12 mouse cellular contexts compared by ENCODE assay signal in genomic region chr1:178798886-178799285, GRCm38 (mm10).
A peak's percentile ranks its signal among the peaks of the same experiment; 100 is the strongest.
DNase-seq lines count a peak whose midpoint lies in the region; ATAC-seq and TF ChIP-seq lines count a peak whose summit lies in the region.
"Had no signal": no experiment of that assay in that cellular context is flagged by ENCODE, and none has a peak within 500 bp of the region (broad histone marks: within the 10 kb centered on the region; RNA-seq: fewer than 3 reads in every experiment).

No protein-coding gene starts in this region.

- no peak for TF ChIP-seq CTCF in forebrain, postnatal 0 days (IDR thresholded peaks at IDR 0.05; ENCODE audit: low read depth)
- no peak for TF ChIP-seq CTCF in left cerebral cortex, adult 2 months (IDR thresholded peaks at IDR 0.05)

- no peak for DNase-seq in forebrain, postnatal 0 days
- DNase-seq in forebrain, embryonic 11.5 days (ENCODE audit: low spot score), result no peak
- DNase-seq in left cerebral cortex, adult 2 months (ENCODE audit: extremely low spot score in 1 of 2, low spot score in 2 of 2), result no peak
- DNase-seq in left cerebral cortex, adult 18-20 months (ENCODE audit: low spot score in 2 of 2), result no peak
- DNase-seq in retina, embryonic 14.5 days (ENCODE audit: low spot score), result no peak
- DNase-seq in embryo, embryonic 9.5 days (ENCODE audit: extremely low spot score), result no peak
- DNase-seq: gastrocnemius, postnatal 10 days; lung, postnatal 36 days had no signal

- H3K9me3 ChIP-seq in forebrain, postnatal 0 days (ENCODE audit: low read length), result no peaks in the 10 kb centered on the region
- H3K9me3 ChIP-seq in forebrain, embryonic 11.5 days (ENCODE audit: control insufficient read depth, low read length), result no peaks in the 10 kb centered on the region
- H3K9me3 ChIP-seq in hindbrain, embryonic 12.5 days (replicated peaks), result no peaks in the 10 kb centered on the region
- H3K9me3 ChIP-seq in midbrain, embryonic 16.5 days (replicated peaks; ENCODE audit: control insufficient read depth, low read length, poor library complexity, severe bottlenecking), result no peaks in the 10 kb centered on the region
- H3K9me3 ChIP-seq: kidney, embryonic 15.5 days had no signal

- H3K4me3 ChIP-seq in forebrain, postnatal 0 days (ENCODE audit: low read depth, low read length), result no peak overlapping the region
- H3K4me3 ChIP-seq in forebrain, embryonic 11.5 days (ENCODE audit: low read depth, low read length), result no peak overlapping the region
- peak overlapping the region; percentile 41 for H3K4me3 ChIP-seq in left cerebral cortex, adult 2 months
- peak overlapping the region; percentile 2; the same call in 1 of the 2 replicates for H3K4me3 ChIP-seq in hindbrain, embryonic 12.5 days
- 0 out of 2 replicates have a peak overlapping the region, but pooled peaks have one; percentile 25 for H3K4me3 ChIP-seq in midbrain, embryonic 16.5 days (ENCODE audit: low read depth, low read length)
- H3K4me3 ChIP-seq: kidney, embryonic 15.5 days had no signal

- WGBS in forebrain, postnatal 0 days, result 59% methylated on average over 8 of the region's 8 CpGs
- 79% methylated on average over 8 of the region's 8 CpGs for WGBS in forebrain, embryonic 11.5 days
- WGBS in hindbrain, embryonic 12.5 days, result 74% methylated on average over 8 of the region's 8 CpGs
- WGBS in midbrain, embryonic 16.5 days, result 60% methylated on average over 8 of the region's 8 CpGs

- H3K4me2 ChIP-seq in forebrain, postnatal 0 days (ENCODE audit: low read depth), result peak overlapping the region; percentile 34
- no peak overlapping the region for H3K4me2 ChIP-seq in forebrain, embryonic 11.5 days (ENCODE audit: low read depth, low read length, severe bottlenecking)
- H3K4me2 ChIP-seq in hindbrain, embryonic 12.5 days (replicated peaks), result peak overlapping the region; percentile 24
- peak overlapping the region; percentile 57; the same call in 1 of the 2 replicates for H3K4me2 ChIP-seq in midbrain, embryonic 16.5 days (ENCODE audit: low read length)

- no peaks in the 10 kb centered on the region for H3K36me3 ChIP-seq in forebrain, postnatal 0 days (ENCODE audit: insufficient read depth)
- H3K36me3 ChIP-seq in forebrain, embryonic 11.5 days (ENCODE audit: control insufficient read depth, insufficient read depth, low read length), result no peaks in the 10 kb centered on the region
- no peaks in the 10 kb centered on the region for H3K36me3 ChIP-seq in hindbrain, embryonic 12.5 days
- H3K36me3 ChIP-seq in midbrain, embryonic 16.5 days (ENCODE audit: control insufficient read depth, insufficient read depth, low read length), result no peaks in the 10 kb centered on the region
- H3K36me3 ChIP-seq: kidney, embryonic 15.5 days had no signal

- no peak overlapping the region for H3K27ac ChIP-seq in forebrain, postnatal 0 days (ENCODE audit: low read depth, low read length)
- H3K27ac ChIP-seq in forebrain, embryonic 11.5 days (ENCODE audit: low read depth, low read length), result no peak overlapping the region
- H3K27ac ChIP-seq in left cerebral cortex, adult 2 months, result no peak overlapping the region
- H3K27ac ChIP-seq in hindbrain, embryonic 12.5 days, result no peak overlapping the region
- H3K27ac ChIP-seq in midbrain, embryonic 16.5 days (ENCODE audit: low read length), result no peak overlapping the region
- H3K27ac ChIP-seq: kidney, embryonic 15.5 days had no signal

- no peaks in the 10 kb centered on the region for H3K4me1 ChIP-seq in forebrain, postnatal 0 days (ENCODE audit: insufficient read depth)
- peaks cover 2% of the 10 kb centered on the region; the same call in 1 of the 2 replicates for H3K4me1 ChIP-seq in forebrain, embryonic 11.5 days (replicated peaks; ENCODE audit: control insufficient read depth, insufficient read depth, low read length)
- H3K4me1 ChIP-seq in hindbrain, embryonic 12.5 days, result peaks cover 18% of the 10 kb centered on the region
- peaks cover 13% of the 10 kb centered on the region for H3K4me1 ChIP-seq in midbrain, embryonic 16.5 days (ENCODE audit: control insufficient read depth, insufficient read depth, low read length)

- ATAC-seq in forebrain, postnatal 0 days, result no peak
- no peak for ATAC-seq in forebrain, embryonic 11.5 days (replicated peaks; ENCODE audit: low FRiP score)
- ATAC-seq in hindbrain, embryonic 12.5 days (ENCODE audit: low FRiP score), result no peak
- no peak for ATAC-seq in midbrain, embryonic 16.5 days
- ATAC-seq: CD4-positive, CD25-positive, alpha-beta regulatory T cell, adult 4 months had no signal

- no peak overlapping the region for H3K9ac ChIP-seq in forebrain, postnatal 0 days
- no peak overlapping the region for H3K9ac ChIP-seq in forebrain, embryonic 11.5 days (ENCODE audit: low read length)
- no peak overlapping the region for H3K9ac ChIP-seq in hindbrain, embryonic 12.5 days
- H3K9ac ChIP-seq in midbrain, embryonic 16.5 days (ENCODE audit: low read depth, low read length), result no peak overlapping the region
- H3K9ac ChIP-seq: kidney, embryonic 15.5 days had no signal

- intact Hi-C loops in left cerebral cortex, adult 2 months (cut with DNase I), result loop anchor here (5.0 kb wide), 1 partner anchor 272 kb away; the partner anchor contains the start of gene Kif26b

- H3K27me3 ChIP-seq in forebrain, postnatal 0 days (ENCODE audit: insufficient read depth, low read length), result no peaks in the 10 kb centered on the region
- no peaks in the 10 kb centered on the region for H3K27me3 ChIP-seq in forebrain, embryonic 11.5 days (ENCODE audit: control insufficient read depth, insufficient read depth, low read length)
- no peaks in the 10 kb centered on the region for H3K27me3 ChIP-seq in hindbrain, embryonic 12.5 days
- H3K27me3 ChIP-seq in midbrain, embryonic 16.5 days (ENCODE audit: control insufficient read depth, insufficient read depth, low read depth, low read length), result no peaks in the 10 kb centered on the region
- H3K27me3 ChIP-seq: kidney, embryonic 15.5 days had no signal

Comparison
In these comparisons a context has a peak if more than half of its experiments do, and no peak if none do; other contexts are left out.
1. H3K4me3 ChIP-seq: peak in left cerebral cortex, adult 2 months (single experiment), hindbrain, embryonic 12.5 days (single experiment) and midbrain, embryonic 16.5 days (single experiment); none in forebrain, postnatal 0 days (single experiment) and forebrain, embryonic 11.5 days (single experiment).